Mouse (Mus musculus): ENCODE results near the gene Phkg2. TPM values are rescaled to one million over a fixed set of nuclear protein-coding genes. Genes with fewer than 3 reads are reported as not detected.
A peak's percentile ranks its signal among the peaks of the same experiment; 100 is the strongest.
"Not testable (repeated sequence)": the region's sequence is repeated elsewhere in the genome, so short reads cannot be mapped to it uniquely, and the experiment has no call there.

The Phkg2 gene
- polyA plus RNA-seq, 1 experiment from 2014 or later = 57.4 TPM

DNA sequence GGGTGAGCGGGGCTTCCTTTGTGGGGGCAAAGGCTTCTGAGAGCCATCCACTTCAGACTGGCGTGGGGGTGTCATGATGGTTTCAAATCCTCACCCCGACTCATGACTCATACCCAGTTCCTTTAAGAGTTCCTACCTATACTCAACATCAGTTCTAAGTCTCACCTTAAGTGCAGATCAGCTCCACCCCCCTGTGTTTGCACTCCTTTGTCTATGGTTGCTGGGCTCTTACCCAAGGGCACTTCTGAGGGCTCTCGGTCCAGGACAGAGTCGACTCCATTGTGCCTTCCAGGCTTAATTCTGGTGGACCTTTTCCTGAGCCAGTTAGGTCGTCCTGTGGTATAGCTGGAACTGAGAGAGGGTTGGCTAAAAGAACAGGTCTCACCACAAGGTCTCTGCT lies 34.0 kb downstream of the Phkg2 start:
- Histone ChIP-seq H3K9me3 (replicated peaks) (no peaks in the 10 kb centered on the region), H3K36me3 (peaks cover 83% of the 10 kb centered on the region), H3K27ac (replicated peaks) (no peak overlapping the region), H3K4me2 (no peak overlapping the region), H3K9ac (replicated peaks) (no peak overlapping the region), H3K27me3 (replicated peaks) (no peaks in the 10 kb centered on the region), H3K4me3 (replicated peaks) (no peak overlapping the region), H3K4me1 (no peaks in the 10 kb centered on the region)
- ATAC-seq (ENCODE audit: low FRiP score) = no peak
- 85% methylated on average over 6 of the region's 6 CpGs for WGBS

DNA sequence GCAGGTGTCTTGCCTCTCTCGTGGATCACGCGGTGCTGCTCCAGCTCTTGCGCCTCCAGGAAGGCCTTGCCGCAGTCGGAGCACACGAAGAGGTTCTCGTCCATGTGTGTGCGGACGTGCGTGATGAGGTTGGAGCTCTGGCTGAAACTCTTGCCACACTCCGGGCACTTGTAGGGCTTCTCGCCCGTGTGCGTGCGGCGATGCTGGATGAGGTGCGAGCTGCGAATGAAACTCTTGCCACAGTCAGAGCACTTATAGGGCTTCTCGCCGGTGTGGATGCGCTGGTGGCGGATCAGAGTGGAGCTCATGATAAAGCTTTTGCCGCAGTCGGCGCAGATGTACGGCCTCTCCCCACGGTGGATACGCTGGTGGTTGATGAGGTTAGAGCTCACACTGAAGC lies 37.9 kb downstream of the Phkg2 start:
- Histone ChIP-seq H3K9ac (replicated peaks) (no peak overlapping the region), H3K4me3 (replicated peaks) (no peak overlapping the region), H3K4me2 (no peak overlapping the region), H3K36me3 (peaks cover 66% of the 10 kb centered on the region), H3K27ac (replicated peaks) (no peak overlapping the region), H3K4me1 (peaks cover 21% of the 10 kb centered on the region), H3K9me3 (replicated peaks) (no peaks in the 10 kb centered on the region), H3K27me3 (replicated peaks) (no peaks in the 10 kb centered on the region)
- 95% methylated on average over 29 of the region's 29 CpGs for WGBS
- no peak for ATAC-seq (ENCODE audit: low FRiP score)

DNA sequence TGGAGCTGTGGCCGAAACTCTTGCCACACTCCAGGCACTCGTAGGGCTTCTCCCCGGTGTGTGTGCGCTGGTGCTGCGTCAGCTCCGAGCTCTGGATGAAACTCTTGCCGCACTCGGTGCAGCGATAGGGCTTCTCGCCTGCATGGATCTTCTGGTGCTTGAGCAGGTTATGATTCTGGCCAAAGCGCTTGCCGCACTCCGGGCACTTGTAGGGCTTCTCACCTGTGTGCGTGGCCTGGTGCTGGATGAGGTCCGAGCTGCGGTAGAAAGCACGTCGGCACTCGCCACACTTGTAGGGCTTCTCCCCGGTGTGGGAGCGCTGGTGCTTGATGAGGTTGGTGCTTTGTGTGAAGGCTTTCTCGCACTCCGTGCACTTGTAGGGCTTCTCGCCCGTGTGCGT lies 38.4 kb downstream of the Phkg2 start:
- no peak overlapping the region for H3K4me3 ChIP-seq (replicated peaks)
- H3K36me3 ChIP-seq = peaks cover 61% of the 10 kb centered on the region
- H3K4me1 ChIP-seq = peaks cover 27% of the 10 kb centered on the region
- WGBS = 97% methylated on average over 26 of the region's 26 CpGs
- H3K9ac ChIP-seq (replicated peaks) = no peak overlapping the region
- ATAC-seq (ENCODE audit: low FRiP score) = no peak
- no peaks in the 10 kb centered on the region for H3K9me3 ChIP-seq (replicated peaks)
- H3K4me2 ChIP-seq = no peak overlapping the region
- H3K27me3 ChIP-seq (replicated peaks) = no peaks in the 10 kb centered on the region
- no peak overlapping the region for H3K27ac ChIP-seq (replicated peaks)

DNA sequence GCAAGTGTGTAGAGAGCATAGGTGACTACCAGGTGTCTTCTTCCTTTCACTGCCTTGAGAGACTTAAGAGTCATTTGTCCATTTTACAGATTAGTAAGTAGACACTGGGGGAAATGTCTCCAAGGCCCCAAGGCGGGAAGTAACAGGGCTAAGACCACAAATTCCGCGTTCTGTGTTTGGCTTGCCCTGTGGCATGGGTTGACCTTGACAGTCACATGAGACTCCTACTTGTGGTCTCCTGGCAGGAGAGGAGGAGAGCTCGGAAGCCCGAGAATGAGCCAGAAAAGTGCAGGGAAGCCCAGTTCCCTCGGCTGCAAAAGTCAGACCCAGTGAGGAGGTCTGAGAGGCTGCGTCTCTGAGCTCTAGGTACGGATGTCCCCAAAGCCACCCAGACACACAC lies 40.4 kb downstream of the Phkg2 start:
- Histone ChIP-seq H3K4me3 (replicated peaks) (peak overlapping the region; percentile 96), H3K4me2 (peak overlapping the region; percentile 86), H3K27me3 (replicated peaks) (no peaks in the 10 kb centered on the region), H3K36me3 (peaks cover 42% of the 10 kb centered on the region), H3K27ac (replicated peaks) (no peak overlapping the region), H3K9ac (replicated peaks) (peak overlapping the region; percentile 92; the same call in 1 of the 2 replicates), H3K4me1 (peaks cover 38% of the 10 kb centered on the region), H3K9me3 (replicated peaks) (no peaks in the 10 kb centered on the region)
- 89% methylated on average over 8 of the region's 8 CpGs for WGBS
- ATAC-seq (ENCODE audit: low FRiP score) = no peak

DNA sequence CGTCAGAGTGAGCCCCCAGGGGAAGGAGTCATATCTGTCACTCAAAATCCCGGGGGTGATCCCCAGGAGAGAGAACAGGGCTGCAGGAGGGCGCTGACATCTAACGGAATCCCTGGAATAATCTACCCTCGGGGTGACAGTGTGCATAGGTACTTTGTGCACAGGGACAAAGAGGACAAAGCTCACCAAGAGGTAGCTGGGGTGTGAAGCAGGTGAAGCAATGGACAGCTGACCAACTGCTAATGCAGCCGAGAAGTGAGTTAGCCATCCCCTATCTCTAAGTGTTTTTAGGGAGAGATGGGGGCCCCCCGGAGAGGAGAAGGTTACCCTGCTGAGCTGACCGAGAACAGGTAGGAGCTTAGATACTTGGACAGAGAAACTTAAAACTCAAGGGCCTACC lies 41.0 kb downstream of the Phkg2 start:
- WGBS = 26% methylated on average over 8 of the region's 8 CpGs
- Histone ChIP-seq H3K9me3 (replicated peaks) (no peaks in the 10 kb centered on the region), H3K36me3 (peaks cover 36% of the 10 kb centered on the region), H3K4me1 (peaks cover 38% of the 10 kb centered on the region), H3K4me2 (peak overlapping the region; percentile 86), H3K9ac (replicated peaks) (peak overlapping the region; percentile 92), H3K4me3 (replicated peaks) (peak overlapping the region; percentile 96), H3K27me3 (replicated peaks) (no peaks in the 10 kb centered on the region), H3K27ac (replicated peaks) (peak overlapping the region; percentile 89; the same call in 1 of the 2 replicates)
- no peak for ATAC-seq (ENCODE audit: low FRiP score)

DNA sequence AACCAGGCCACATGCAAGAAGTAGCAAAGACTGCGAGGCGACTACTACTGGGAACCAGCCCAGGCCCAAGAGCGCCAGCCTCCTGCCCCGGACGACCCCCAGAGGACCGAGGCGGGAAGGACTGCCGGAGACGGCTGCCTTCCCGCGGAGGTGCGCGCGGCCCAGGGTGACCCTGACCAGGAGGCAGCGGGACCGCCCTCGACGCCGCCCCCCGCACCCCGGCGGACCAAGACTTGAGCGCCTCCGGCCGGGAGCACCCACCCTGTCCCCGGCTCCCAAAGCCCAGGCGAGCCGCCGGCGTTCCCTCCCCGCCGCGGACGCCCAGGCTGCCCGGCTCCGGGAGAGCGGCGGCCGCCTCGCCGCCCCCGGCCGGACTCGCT lies 41.4 kb downstream of the Phkg2 start:
- peak; percentile 22 for ATAC-seq (ENCODE audit: low FRiP score)
- Histone ChIP-seq H3K9ac (replicated peaks) (peak overlapping the region; percentile 92), H3K36me3 (peaks cover 32% of the 10 kb centered on the region), H3K27me3 (replicated peaks) (no peaks in the 10 kb centered on the region), H3K27ac (replicated peaks) (peak overlapping the region; percentile 89), H3K4me3 (replicated peaks) (peak overlapping the region; percentile 96), H3K9me3 (replicated peaks) (no peaks in the 10 kb centered on the region), H3K4me2 (peak overlapping the region; percentile 86), H3K4me1 (peaks cover 38% of the 10 kb centered on the region)
- under 1% methylated on average over 44 of the region's 44 CpGs for WGBS

DNA sequence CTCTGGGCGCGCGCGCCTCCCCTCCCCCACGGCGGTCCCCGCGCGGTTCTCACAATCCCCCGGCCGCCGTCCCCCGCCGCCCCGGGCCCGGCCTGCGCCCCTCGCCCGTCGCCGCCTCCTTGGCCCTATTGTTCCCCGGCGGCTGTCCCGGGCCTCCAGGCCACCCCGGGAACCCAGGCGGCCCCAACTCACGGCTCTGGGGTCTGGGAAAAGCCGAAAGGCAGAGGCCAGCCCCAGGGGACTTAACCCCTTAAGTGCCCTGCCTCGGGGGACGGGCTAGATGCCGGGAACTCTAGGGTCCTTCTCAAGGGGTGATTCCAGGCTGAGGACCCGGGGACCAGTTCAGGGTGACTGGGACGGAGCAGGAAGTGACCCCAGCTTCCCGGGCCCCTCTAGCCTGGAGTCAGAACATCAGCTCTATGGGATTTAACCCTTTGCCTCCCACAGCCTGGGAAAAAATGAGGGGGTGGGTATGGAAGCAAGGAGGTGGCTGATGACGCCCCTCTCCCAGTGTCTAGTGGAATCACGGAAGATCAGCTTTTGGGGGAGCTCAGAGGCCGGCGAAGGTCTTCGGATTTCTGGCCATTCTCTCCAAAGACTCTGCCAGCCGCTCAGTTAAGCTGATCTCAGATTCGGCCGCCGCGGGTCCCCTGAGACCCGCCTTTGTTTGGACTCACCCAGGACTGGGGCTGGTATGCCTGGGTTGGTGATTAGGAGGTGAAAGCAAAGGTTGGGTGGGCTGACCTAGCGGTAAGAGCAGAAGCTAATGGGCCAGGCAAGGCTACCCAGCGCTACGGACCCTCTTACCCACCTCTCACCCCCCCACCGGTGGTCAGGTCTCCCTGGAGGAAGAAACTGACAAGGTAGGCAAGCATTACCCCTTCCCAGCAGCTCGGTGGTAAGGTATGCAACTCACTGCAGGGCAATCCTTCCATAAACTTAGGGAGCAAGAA lies 42.0 kb downstream of the Phkg2 start, which contains the start of gene Zfp629:
TSS of gene Zfp629 (minus strand) at position 907 of the 953 bp plus-strand sequence.
- H3K9me3 ChIP-seq (replicated peaks) = no peaks in the 10 kb centered on the region
- under 1% methylated on average over 50 of the region's 50 CpGs for WGBS
- peak within 1 kb of the TSS; percentile 86 for H3K4me2 ChIP-seq
- peaks cover 25% of the 10 kb centered on the region for H3K36me3 ChIP-seq
- ATAC-seq (ENCODE audit: low FRiP score) = peak; percentile 92
- peaks cover 38% of the 10 kb centered on the region for H3K4me1 ChIP-seq
- H3K4me3 ChIP-seq (replicated peaks) = peak within 1 kb of the TSS; percentile 96
- H3K27me3 ChIP-seq (replicated peaks) = no peaks in the 10 kb centered on the region
- H3K9ac ChIP-seq (replicated peaks) = peak within 1 kb of the TSS; percentile 92
- H3K27ac ChIP-seq (replicated peaks) = peak within 1 kb of the TSS; percentile 89

DNA sequence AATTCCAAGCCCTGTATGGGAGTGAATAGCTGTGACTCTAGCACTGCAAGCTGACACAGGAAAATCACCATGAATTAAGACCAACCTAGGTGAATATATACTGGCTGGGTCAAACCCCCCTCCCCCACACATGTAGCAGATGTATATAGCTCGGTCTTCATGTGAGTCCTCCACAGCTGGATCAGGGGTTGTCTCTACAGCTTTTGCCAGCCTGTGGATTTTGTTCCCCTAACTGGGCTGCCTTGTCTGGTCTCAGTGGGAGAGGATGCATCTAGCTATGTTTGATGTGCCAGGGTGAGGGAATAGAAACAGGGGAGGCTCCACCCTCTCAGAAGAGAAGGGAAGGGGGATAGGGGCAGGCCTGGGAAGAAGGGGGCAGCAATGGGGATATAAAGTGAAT lies 43.2 kb downstream of the Phkg2 start:
- H3K36me3 ChIP-seq = peaks cover 14% of the 10 kb centered on the region
- H3K9ac ChIP-seq (replicated peaks) = 0 out of 2 replicates have a peak overlapping the region, but pooled peaks have one; percentile 92
- peaks cover 38% of the 10 kb centered on the region for H3K4me1 ChIP-seq
- no peak for ATAC-seq (ENCODE audit: low FRiP score)
- H3K4me2 ChIP-seq = peak overlapping the region; percentile 86
- H3K27me3 ChIP-seq (replicated peaks) = no peaks in the 10 kb centered on the region
- no peaks in the 10 kb centered on the region for H3K9me3 ChIP-seq (replicated peaks)
- peak overlapping the region; percentile 96 for H3K4me3 ChIP-seq (replicated peaks)
- WGBS = 53% methylated on average over 1 of the region's 1 CpGs
- no peak overlapping the region; the same call in 1 of the 2 replicates for H3K27ac ChIP-seq (replicated peaks)

DNA sequence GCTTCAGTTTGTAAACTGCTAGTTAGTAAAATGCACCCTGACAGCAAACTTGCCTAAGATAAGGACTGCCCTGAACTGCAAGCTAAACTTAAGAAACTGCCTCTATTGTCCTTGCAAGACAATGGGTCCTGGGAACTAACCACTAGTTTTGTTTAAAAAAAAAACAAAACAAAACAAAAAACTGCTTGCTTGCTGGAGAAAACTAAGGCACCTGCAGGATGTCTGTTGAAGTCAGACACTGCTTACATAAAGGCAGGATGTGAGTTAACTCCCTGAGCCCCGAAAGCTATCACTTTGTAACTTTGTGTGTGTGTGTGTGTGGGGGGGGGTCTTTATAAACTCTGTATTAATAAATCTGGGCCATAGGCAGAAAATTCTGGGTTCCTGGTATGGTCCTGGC lies 43.7 kb downstream of the Phkg2 start:
- WGBS = 87% methylated on average over 1 of the region's 1 CpGs
- Histone ChIP-seq H3K36me3 (peaks cover 8% of the 10 kb centered on the region), H3K9ac (replicated peaks) (no peak overlapping the region), H3K4me1 (peaks cover 38% of the 10 kb centered on the region), H3K27ac (replicated peaks) (no peak overlapping the region), H3K9me3 (replicated peaks) (no peaks in the 10 kb centered on the region), H3K4me3 (replicated peaks) (no peak overlapping the region), H3K4me2 (no peak overlapping the region), H3K27me3 (replicated peaks) (no peaks in the 10 kb centered on the region)
- ATAC-seq (ENCODE audit: low FRiP score) = no peak

DNA sequence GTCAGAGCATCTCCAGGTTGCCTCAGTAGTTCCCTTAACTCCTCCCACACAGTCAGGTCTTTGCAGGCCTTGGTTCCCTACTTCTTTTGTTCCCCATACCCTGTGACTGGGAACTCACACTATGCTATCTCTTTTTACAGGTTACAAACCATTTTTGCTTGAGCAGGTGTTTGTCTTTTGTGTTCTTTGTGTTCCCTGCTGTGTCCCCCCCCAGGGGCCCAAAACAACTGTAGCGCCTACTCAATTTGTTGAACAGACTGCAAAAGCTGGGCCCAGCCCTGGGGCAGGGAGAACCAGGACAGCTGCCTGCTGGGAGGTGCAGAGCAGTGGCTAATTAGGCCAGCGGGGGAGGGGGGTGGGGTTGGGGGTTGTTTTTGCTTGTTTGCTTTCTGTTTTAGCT lies 44.8 kb downstream of the Phkg2 start:
- H3K36me3 ChIP-seq = no peaks in the 10 kb centered on the region
- H3K4me1 ChIP-seq = peaks cover 35% of the 10 kb centered on the region
- no peak overlapping the region for H3K4me3 ChIP-seq (replicated peaks)
- H3K9me3 ChIP-seq (replicated peaks) = no peaks in the 10 kb centered on the region
- H3K4me2 ChIP-seq = no peak overlapping the region
- H3K9ac ChIP-seq (replicated peaks) = no peak overlapping the region
- no peak overlapping the region for H3K27ac ChIP-seq (replicated peaks)
- H3K27me3 ChIP-seq (replicated peaks) = no peaks in the 10 kb centered on the region
- ATAC-seq (ENCODE audit: low FRiP score) = no peak
- WGBS = 27% methylated on average over 2 of the region's 2 CpGs

DNA sequence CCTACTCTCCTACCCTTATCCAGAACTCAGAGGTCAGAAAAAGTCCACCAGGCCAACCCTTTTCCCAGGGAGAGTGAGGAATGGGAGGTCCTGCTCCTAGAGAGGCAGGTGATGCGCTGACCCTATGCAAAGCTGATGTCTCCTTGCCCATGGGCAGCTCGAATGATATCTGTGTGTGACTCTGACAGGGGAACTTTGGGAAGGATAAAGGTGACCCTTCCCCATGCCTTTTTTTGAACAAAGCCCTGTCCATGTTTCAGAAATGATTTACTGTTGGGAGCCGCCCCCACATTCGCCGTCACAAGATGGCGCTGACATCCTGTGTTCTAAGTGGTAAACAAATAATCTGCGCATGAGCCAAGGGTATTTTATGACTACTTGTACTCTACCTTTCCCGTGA lies 45.3 kb downstream of the Phkg2 start:
- not testable (repeated sequence) for H3K9ac ChIP-seq (replicated peaks); H3K36me3 ChIP-seq; H3K4me2 ChIP-seq; H3K4me3 ChIP-seq (replicated peaks); ATAC-seq (ENCODE audit: low FRiP score); H3K27ac ChIP-seq (replicated peaks); H3K9me3 ChIP-seq (replicated peaks); H3K27me3 ChIP-seq (replicated peaks)
- peaks cover 31% of the 10 kb centered on the region for H3K4me1 ChIP-seq
- 89% methylated on average over 7 of the region's 8 CpGs for WGBS

DNA sequence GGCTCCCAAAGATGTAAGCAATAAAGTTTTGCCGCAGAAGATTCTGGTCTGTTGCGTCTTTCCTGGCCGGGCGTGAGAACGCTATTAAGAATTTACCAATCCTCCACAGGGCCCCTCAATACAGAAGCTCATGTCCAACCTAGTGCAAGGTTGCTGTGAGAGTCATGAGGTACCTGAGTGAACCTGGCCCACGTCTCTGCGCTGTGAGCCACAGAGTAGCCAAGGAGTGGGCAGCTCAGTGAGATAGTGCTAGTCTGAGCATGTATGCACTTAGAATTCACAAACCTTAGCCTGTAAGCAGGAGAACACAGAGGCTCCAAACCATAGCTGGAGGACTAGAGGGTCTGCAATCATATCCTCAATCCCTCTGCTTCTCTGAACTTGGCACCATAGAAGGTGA lies 52.9 kb downstream of the Phkg2 start:
- H3K4me3 ChIP-seq (replicated peaks) = no peak overlapping the region
- no peak for ATAC-seq (ENCODE audit: low FRiP score)
- 97% methylated on average over 7 of the region's 7 CpGs for WGBS

More for the DNA sequence above, 52.9 kb downstream of the Phkg2 start:
- Histone ChIP-seq H3K36me3 (no peaks in the 10 kb centered on the region), H3K27me3 (replicated peaks) (no peaks in the 10 kb centered on the region), H3K9ac (replicated peaks) (no peak overlapping the region), H3K9me3 (replicated peaks) (no peaks in the 10 kb centered on the region), H3K27ac (replicated peaks) (no peak overlapping the region), H3K4me2 (no peak overlapping the region), H3K4me1 (no peaks in the 10 kb centered on the region)
